Mouse (Mus musculus) retina, embryonic 14.5 days (tissue): Measurements from ENCODE around the gene Gse1.

ENCODE experiments used
- DNase-seq: peaks from one replicate; pipeline ENCODE4 v3.0.0-alpha.2; 2015; ENCODE audit warnings: low spot score

The Gse1 gene

DNA sequence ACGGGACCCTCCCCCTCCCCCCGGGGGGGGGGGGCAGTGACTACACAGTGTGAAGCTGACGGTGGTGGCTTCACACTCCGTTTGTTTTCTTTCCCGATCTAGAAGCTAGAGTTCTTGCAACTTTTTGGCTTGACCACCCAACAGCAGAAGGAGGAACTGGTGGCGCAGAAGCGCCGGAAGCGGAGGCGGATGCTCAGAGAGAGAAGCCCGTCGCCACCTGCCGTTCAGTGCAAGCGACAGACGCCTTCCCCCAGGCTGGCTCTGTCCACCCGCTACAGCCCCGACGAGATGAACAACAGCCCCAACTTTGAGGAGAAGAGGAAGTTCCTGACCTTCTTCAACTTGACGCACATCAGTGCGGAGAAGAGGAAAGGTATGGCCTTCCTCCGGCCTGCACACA lies 344.3 kb downstream of the Gse1 start:
- DNase-seq: no peak

GRCm38 (mm10) chr8:120573866-120574265 lies 345.6 kb downstream of the Gse1 start:
- DNase-seq: no peak

- no peak for DNase-seq
Measured at GRCm38 (mm10) chr8:120574941-120575340, 346.7 kb downstream of the Gse1 start.

- no peak for DNase-seq
Measured at GRCm38 (mm10) chr8:120575801-120576200, 347.5 kb downstream of the Gse1 start.

DNA sequence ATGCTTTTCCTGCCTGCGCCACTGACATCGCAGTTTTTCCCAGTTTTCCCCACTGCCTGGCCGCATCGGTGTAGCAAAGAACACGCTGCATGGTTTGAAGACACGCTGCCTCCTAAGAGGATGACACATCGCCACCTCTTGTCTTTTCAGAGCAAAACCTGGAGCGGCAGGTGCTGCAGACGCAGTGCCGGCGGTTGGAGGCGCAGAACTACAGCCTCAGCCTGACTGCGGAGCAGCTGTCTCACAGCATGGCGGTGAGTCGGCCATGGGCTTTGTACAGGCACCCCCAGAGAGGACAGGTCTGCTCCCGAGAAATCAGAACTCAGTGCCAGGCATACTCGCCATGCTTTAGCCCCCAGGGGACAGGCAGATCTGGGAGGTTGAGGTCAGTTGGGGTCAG lies 349.6 kb downstream of the Gse1 start:
- DNase-seq: no peak

GRCm38 (mm10) chr8:120580336-120581000 lies 352.2 kb downstream of the Gse1 start:
- DNase-seq: no peak

DNA sequence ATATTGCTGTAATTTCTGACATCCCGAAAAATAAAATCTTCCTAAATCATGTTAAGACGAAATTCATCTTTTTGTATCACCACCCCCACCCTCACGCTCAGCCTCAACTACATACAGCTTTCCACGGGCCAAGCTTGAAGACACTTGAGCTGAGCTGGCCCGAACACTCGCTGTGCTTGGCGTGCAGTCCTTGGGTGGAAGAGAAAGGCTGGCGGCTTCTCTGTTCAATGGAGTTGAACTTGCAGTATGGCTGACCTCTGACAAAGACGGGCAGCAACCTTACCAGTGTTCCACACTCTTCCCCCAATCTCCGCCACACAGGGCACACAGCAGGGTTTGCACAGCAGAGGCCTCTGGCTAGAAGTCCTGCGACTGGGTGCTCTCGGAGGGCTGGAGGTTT lies 353.1 kb downstream of the Gse1 start:
- no peak for DNase-seq

GRCm38 (mm10) chr8:120581811-120582210 lies 353.6 kb downstream of the Gse1 start:
- no peak for DNase-seq

- no peak for DNase-seq
Measured at GRCm38 (mm10) chr8:120585521-120585920, 357.3 kb downstream of the Gse1 start.

- peak; percentile 100 for DNase-seq
Measured at GRCm38 (mm10) chr8:120588908-120589771, 360.9 kb downstream of the Gse1 start, which contains the start of gene Gins2. Gene Gins2 (minus strand): TSS chr8:120589304.

DNA sequence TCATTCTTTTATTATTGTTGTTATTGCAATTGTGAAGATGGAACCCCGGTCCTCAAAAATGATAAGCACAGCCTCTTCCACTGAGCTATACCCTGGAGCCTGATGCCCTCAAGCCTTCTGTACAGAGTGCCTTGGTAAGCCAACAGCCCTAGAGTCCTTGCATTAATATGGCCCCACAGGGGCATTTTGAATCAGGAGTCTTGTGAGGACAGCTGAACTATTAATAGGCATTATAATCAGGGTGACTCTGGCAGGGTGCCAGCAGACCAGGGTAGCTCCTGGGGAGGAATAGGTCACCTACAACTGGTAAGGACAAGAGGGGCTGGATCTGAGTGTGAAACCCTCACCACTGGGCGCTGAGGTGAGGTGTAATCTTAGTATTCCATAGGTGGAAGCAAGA lies 361.7 kb downstream of the Gse1 start:
- DNase-seq: no peak

GRCm38 (mm10) chr8:120591587-120592292 lies 363.5 kb downstream of the Gse1 start:
- DNase-seq: no peak

GRCm38 (mm10) chr8:120594571-120594970 lies 366.3 kb downstream of the Gse1 start:
- no peak for DNase-seq

DNA sequence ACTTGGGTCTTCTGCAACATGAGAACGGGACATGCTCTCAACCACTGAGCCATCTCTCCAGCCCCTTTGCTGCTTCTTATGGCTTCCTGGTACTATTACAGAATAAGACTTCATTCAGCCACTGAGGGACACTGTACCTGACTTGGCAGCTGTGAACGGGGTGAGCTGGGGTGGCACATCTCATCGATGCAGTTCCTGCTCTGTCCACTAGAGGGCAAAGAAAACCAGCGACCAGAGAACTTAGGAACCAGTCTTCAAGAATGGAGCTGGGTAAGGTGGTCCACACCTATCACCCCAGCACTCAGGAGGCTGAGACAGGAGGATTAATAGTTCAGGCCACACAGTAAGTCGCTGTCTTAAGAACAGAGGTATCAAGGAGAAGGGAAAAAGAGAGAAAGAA lies 367.7 kb downstream of the Gse1 start:
- DNase-seq: peak; percentile 88

DNA sequence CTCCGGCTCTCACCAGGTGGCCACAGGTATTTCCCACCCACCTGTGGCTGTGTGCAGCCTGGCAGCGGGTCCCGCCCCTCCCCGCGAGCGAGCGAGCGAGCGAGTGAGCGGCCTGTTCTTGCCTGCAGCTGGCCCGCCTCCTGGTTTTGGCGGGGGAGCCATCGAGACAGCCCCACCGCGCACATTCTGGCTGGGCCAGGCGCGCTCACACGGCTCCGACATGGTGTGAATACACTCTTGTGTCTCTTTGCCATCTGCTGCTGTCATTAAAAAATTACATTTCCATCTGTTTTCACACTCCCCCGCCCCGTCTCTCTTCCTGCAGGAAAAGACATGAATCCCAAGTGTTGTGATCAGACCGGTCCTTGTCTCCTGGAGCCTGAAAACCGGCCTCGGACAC lies 370.3 kb downstream of the Gse1 start:
- DNase-seq: no peak

DNA sequence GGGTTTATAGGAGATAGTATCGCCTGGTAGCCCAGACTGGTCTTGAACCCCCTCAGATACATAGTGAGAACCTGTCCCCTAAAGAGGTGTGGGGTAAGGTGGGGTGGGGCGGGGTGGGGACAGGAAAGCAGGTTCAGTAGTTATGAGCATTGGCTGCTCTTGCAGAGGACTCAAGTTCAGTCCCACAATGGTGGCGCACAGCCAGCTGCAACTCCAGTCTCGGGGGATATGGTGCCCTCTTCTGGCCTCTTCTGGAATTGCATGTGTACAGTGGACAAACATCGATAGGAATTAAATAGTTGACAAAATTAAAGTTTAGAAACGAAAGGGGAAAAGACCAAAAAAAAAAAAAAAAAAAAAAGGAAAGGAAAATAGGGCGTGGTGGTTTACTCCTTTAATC lies 371.2 kb downstream of the Gse1 start:
- peak; percentile 72 for DNase-seq

DNA sequence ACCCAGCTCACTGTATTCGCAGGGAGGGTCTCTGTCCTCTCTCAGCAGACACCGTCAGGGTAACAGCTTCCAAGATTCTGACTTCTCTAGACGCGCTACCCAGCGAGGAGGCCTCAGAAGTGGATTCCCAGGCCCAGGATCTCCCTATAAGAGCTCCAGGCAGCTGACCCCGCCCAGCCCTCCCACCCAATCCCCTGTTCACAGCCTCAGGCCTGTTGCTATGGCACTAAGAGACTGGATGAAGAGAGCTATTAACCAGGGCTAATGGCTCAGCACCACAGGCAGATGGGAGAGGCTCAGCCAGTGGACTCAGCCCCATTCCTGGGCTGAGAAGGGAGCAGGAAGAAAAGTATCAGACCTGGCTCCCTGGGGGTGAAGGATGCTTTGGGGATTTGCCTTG lies 374.4 kb downstream of the Gse1 start:
- peak; percentile 71 for DNase-seq

DNA sequence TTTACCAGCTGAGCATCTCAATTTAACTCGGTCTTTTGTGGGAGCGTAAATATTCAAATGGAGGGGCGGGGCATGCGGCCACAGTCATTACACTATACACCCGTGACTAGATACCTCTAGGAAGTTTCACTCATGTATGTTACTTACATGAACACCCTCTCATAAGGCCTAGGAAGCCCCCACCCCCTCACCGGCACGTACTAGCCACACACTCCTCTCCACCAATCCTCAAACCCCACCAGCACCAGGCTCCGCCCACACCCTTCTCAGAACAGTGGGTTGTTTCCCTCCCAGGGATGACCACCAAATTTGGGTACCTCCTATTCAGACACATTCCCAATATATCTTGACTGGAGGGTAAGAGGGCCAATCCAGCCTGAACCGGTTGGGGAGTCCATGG lies 379.2 kb downstream of the Gse1 start:
- DNase-seq: no peak

DNA sequence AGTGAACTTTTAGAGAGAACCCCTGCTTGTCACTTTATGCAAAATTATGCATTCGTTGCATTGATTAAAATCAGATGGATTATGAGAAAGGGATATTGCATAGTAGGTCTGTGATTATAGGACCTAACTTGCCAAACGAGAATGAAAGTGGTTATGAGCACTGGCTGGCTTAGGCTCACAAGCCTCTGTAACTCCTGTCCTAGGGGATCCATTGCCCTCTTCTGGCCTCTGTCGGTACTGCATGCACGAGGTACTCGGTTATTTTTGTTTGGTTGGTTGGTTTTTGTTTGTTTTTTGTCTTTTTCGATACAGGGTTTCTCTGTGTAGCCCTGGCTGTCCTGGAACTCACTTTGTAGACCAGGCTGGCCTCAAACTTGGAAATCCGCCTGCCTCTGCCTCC lies 379.6 kb downstream of the Gse1 start:
- peak; percentile 84 for DNase-seq

GRCm38 (mm10) chr8:120610824-120611223 lies 382.6 kb downstream of the Gse1 start:
- no peak for DNase-seq

DNA sequence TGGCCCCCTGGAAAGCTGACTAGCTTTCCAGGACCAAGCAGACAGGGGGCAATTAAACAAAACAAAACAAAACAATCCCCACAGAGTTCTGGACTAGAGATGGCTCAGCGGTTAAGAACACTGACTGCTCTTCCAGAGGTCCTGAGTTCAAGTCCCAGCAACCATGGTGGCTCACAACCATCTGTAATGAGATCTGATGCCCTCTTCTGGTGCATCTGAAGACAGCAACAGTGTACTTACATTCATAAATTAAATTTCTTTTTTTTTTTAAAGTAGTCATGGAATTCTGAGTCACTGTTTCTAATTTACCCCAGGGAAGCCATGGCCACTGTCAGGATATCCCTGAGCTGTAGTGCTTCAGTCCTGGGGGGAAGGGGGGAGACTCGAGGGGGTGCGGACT lies 386.2 kb downstream of the Gse1 start:
- no peak for DNase-seq

GRCm38 (mm10) chr8:120616663-120617626 lies 388.7 kb downstream of the Gse1 start:
- DNase-seq: peak; percentile 74
